Mouse (Mus musculus): ENCODE results near the gene Hectd3. TPM values are rescaled to one million over a fixed set of nuclear protein-coding genes. Genes with fewer than 3 reads are reported as not detected.
A peak's percentile ranks its signal among the peaks of the same experiment; 100 is the strongest.

Gene Hectd3
- polyA plus RNA-seq, 1 experiment, result 66.3 TPM

DNA sequence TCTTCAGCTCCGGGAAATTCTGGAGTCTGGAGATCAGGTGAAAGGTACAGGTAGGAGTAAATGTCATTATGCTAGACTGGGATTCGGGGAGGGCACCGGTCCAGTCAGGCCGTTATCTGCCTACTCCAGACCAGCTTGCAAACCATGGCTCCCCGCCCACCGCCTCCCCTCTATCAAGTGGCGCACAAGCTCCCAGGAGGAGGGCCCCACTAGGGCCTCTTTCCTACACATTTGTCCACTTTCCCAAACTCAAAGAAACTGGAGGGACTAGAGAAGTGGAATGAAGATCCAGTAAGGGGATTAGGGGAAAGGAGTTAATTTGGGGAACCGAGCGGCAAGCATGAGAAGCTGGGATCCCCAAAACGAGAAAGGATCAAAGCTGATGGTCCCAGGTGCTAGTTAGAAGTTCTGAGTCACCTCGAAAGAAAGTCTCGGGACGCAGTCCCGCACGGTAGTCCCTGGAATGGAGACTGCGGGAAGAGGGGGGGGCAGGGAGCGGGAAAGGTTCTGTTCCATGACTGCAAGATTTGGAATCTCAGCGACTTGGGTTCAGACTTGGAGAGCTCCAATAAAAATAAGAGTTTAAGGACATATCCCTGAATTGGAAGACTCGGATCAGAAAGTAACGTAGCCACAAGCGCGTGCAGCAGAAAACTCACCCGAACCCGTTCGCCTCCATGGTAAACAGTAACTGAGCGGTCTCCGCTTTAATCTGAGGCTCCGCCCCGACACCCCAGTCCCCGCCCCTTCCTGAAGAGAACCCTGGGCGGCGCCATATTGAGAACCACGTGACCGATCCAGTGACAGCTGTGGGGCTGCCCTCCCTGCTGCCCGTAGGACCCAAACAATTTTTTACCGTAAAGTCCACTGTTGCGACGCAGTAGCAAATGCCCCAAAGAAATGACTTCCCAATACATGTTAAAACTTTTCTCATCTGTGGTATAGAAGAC lies 1.2 kb upstream of the Hectd3 start, which contains the start of gene Urod:
Urod (minus strand) TSS at position 742 of the 950 bp plus-strand sequence.
- TF ChIP-seq CTCF (IDR thresholded peaks at IDR 0.05; ENCODE audit: insufficient read depth, low read length) (no peak), POLR2A (IDR thresholded peaks at IDR 0.05; ENCODE audit: borderline replicate concordance, extremely low read depth, low read depth, low read length) (peak; percentile 67; the same call in 1 of the 2 replicates)
- under 1% methylated on average over 38 of the region's 38 CpGs for WGBS
- peak within 1 kb of the TSS; percentile 77 for H3K4me3 ChIP-seq (replicated peaks; ENCODE audit: extremely low read depth, low read depth, low read length)
- H3K4me1 ChIP-seq (ENCODE audit: control insufficient read depth, insufficient read depth, low read length), result peaks cover 13% of the 10 kb centered on the region
- peak; percentile 94 for DNase-seq

DNA sequence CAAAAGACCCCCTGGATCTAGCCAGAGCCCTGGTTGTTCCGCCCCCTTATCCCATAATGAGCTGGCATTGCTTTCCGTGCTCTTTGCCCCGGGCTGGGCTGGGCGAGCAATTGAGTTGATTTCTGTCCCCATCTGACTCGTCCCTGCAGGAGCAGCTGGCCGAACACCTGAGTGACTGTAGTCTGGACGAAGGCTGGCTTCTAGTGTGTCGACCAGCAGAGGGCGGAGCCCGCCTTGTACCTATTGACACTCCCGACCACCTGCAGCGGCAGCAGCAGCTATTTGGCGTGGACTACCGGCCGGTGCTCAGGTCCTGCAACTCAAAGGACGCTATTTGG lies 650 bp downstream of the Hectd3 start:
- peak; percentile 27; the same call in 1 of the 2 replicates for TF ChIP-seq CTCF (IDR thresholded peaks at IDR 0.05; ENCODE audit: insufficient read depth, low read length)
- TF ChIP-seq POLR2A (IDR thresholded peaks at IDR 0.05; ENCODE audit: borderline replicate concordance, extremely low read depth, low read depth, low read length), result no peak
- H3K4me1 ChIP-seq (ENCODE audit: control insufficient read depth, insufficient read depth, low read length), result peaks cover 13% of the 10 kb centered on the region
- 1% methylated on average over 16 of the region's 16 CpGs for WGBS
- H3K4me3 ChIP-seq (replicated peaks; ENCODE audit: extremely low read depth, low read depth, low read length), result peak overlapping the region; percentile 77
- peak; percentile 47 for DNase-seq

DNA sequence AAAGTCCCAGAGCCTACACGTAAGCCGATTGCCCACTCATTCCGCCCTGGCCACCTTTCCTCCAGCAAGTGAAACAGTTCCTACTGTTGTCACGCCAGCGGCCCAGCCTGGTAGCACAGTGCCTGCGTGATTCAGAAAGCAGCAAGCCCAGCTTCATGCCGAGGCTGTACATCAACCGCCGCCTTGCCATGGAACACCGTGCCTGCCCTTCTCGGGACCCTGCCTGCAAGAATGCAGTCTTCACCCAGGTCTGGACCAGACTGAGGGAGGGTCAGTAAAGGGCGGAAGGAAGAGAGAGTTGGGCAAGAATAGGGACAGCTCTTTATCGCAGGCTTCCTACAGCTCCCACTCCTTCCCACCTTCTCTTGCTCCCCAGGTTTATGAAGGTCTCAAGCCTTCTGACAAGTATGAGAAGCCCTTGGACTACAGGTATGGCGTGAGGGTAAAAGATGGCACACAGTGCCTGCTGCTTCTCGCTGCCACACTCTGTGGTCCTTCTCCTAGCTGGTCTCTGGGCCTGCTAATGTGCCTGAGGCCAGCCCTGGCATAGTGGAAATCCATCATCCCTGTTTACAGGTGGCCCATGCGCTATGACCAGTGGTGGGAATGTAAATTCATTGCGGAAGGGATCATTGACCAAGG lies 4.5 kb downstream of the Hectd3 start:
- H3K4me3 ChIP-seq (replicated peaks; ENCODE audit: extremely low read depth, low read depth, low read length), result no peak overlapping the region
- 96% methylated on average over 17 of the region's 17 CpGs for WGBS
- peaks cover 8% of the 10 kb centered on the region for H3K4me1 ChIP-seq (ENCODE audit: control insufficient read depth, insufficient read depth, low read length)
- no peak for DNase-seq
- TF ChIP-seq CTCF (IDR thresholded peaks at IDR 0.05; ENCODE audit: insufficient read depth, low read length), result no peak
- no peak for TF ChIP-seq POLR2A (IDR thresholded peaks at IDR 0.05; ENCODE audit: borderline replicate concordance, extremely low read depth, low read depth, low read length)

DNA sequence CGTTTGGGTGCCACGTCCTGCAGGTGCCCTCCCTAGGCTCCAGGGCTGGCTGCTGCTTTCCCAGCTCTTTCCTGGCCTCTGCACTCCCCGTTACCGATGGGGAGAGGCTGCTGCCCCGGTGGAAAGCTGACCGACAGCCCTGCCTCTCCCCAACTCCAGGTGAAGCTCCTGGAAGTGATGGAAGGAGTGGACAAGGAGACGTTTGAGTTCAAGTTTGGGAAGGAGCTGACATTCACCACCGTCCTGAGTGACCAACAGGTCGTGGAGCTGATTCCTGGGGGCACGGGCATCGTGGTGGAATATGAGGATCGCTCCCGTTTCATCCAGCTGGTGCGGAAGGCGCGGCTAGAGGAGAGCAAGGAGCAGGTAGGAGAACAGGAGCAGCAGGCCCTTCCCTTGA lies 6.8 kb downstream of the Hectd3 start:
- WGBS, result 92% methylated on average over 16 of the region's 16 CpGs

DNA sequence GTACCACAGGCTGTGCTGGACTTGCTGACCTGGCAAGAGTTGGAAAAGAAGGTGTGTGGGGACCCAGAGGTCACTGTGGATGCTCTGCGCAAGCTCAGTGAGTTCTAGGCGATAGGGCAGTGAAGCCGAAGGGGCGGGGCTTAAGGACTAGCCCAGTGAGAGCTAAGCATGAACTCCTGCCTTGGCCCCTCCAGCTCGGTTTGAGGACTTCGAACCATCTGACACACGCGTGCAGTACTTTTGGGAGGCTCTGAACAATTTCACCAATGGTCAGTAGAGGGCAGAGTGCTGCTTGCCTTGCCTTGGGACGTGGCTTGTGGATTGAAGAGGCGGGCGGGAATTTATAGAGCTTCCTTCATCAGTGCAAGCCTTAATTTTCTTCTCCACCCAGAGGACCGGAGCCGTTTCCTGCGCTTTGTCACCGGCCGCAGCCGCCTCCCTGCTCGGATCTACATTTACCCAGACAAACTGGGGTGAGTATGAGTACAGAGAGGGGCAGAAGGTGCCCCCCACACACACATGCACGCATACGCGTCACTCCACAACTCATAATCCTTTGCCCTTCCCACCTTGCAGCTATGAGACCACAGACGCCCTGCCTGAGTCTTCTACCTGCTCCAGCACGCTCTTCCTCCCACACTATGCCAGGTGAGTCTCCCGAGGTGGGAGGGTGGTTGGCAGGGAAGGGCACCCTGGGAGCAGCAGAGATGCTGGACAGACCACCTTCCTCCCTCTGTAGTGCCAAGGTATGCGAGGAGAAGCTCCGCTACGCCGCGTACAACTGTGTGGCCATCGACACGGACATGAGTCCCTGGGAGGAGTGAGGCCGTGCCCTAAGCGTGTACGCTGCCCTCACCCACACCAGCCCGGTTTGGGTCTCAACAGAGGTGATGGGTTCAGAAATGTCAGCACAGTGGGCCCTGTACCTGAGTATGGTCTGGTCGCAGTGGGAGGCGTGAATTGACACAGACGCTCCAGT lies 7.7 kb downstream of the Hectd3 start:
- Histone ChIP-seq H3K4me3 (replicated peaks; ENCODE audit: extremely low read depth, low read depth, low read length) (no peak overlapping the region), H3K4me1 (ENCODE audit: control insufficient read depth, insufficient read depth, low read length) (no peaks in the 10 kb centered on the region)
- DNase-seq, result peak; percentile 42
- WGBS, result 59% methylated on average over 38 of the region's 38 CpGs
- TF ChIP-seq CTCF (IDR thresholded peaks at IDR 0.05; ENCODE audit: insufficient read depth, low read length) (peak; percentile 86), POLR2A (IDR thresholded peaks at IDR 0.05; ENCODE audit: borderline replicate concordance, extremely low read depth, low read depth, low read length) (no peak)

More for the DNA sequence above, 6.8 kb downstream of the Hectd3 start:
- Histone ChIP-seq H3K4me3 (replicated peaks; ENCODE audit: extremely low read depth, low read depth, low read length) (no peak overlapping the region), H3K4me1 (ENCODE audit: control insufficient read depth, insufficient read depth, low read length) (no peaks in the 10 kb centered on the region)
- DNase-seq, result no peak
- TF ChIP-seq POLR2A (IDR thresholded peaks at IDR 0.05; ENCODE audit: borderline replicate concordance, extremely low read depth, low read depth, low read length) (no peak), CTCF (IDR thresholded peaks at IDR 0.05; ENCODE audit: insufficient read depth, low read length) (no peak)

DNA sequence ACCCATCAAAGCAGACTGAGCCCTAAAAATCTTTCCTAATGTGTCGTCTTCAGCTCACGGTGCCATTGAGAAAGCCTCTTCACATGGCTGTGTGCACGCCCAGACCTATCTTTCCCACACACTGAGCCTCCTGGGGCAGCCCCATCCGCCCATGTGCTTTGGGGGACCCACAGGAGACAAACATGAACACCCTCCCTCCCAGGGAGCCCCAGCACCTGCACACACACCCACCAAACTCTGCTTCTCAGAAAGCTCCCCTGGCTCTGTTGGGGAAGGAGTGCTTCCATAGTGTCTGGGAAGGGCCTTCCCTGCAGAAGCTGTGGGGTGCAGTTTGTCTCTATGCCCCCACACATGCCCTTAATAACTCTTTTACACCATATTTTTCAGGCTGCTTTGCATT lies 9.5 kb downstream of the Hectd3 start:
- no peak overlapping the region for H3K4me3 ChIP-seq (replicated peaks; ENCODE audit: extremely low read depth, low read depth, low read length)
- WGBS, result 89% methylated on average over 4 of the region's 4 CpGs
- TF ChIP-seq CTCF (IDR thresholded peaks at IDR 0.05; ENCODE audit: insufficient read depth, low read length), result no peak
- no peak for TF ChIP-seq POLR2A (IDR thresholded peaks at IDR 0.05; ENCODE audit: borderline replicate concordance, extremely low read depth, low read depth, low read length)
- no peak for DNase-seq
- no peaks in the 10 kb centered on the region for H3K4me1 ChIP-seq (ENCODE audit: control insufficient read depth, insufficient read depth, low read length)

DNA sequence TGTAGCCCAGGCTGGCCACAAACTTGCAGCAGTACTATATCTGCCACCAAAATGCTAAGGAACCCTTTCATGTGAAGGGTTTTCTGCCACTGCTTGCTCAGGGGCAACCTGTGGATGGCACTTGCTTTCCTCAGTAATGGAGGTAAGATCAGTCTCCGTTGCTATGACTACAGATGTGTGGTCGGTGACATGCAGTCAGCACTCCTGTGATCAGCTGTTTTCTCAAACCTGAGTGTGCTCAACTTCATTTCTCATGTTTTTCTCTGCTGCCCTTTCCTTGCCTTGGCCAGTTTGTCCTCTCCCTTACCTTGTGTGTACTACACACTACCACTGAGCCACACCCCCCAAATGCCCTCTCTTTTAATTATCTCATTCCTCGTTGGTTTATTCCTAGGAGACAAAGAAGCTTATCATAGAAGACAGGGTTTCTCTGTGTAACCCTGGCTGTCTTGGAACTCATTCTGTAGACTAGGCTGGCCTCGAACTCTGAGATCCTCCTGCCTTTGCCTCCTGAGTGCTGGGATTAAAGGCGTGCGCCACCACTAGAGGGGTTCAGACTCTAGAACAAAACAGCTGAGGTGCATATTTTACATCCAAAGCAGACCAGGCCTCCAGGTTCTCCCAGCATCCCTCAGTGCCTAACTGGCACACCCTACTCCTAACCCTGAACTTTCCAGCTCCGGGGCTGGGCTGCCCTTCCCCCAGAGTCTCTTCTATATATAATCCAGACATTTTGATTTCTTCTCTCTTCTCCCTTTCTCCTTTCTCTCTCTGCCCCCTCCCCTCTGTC lies 10.7 kb downstream of the Hectd3 start:
- no peak for DNase-seq
- 74% methylated on average over 7 of the region's 7 CpGs for WGBS
- TF ChIP-seq POLR2A (IDR thresholded peaks at IDR 0.05; ENCODE audit: borderline replicate concordance, extremely low read depth, low read depth, low read length), result no peak
- TF ChIP-seq CTCF (IDR thresholded peaks at IDR 0.05; ENCODE audit: insufficient read depth, low read length), result no peak
- no peaks in the 10 kb centered on the region for H3K4me1 ChIP-seq (ENCODE audit: control insufficient read depth, insufficient read depth, low read length)
- no peak overlapping the region for H3K4me3 ChIP-seq (replicated peaks; ENCODE audit: extremely low read depth, low read depth, low read length)

DNA sequence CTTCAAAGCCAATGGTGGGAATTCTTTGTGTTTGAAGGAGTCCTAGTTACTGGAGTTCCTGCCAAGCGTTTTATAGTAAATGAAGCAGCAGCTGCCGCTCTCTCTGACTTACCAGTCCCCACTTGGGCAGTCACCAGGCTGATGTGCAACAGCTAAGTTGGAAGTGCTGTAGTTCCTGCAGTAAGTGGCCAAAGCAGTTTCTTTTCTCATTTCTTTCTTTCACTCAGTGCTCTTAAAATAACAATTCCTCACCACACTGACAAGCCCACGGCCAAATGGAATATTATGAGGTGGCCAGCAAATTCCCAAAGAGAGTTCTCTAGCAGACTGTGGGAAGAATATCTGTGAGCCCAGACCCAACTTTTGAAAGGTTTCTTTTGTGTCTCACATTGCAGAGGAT lies 11.9 kb downstream of the Hectd3 start:
- no peak for DNase-seq
- Histone ChIP-seq H3K4me1 (ENCODE audit: control insufficient read depth, insufficient read depth, low read length) (no peaks in the 10 kb centered on the region), H3K4me3 (replicated peaks; ENCODE audit: extremely low read depth, low read depth, low read length) (no peak overlapping the region)
- 53% methylated on average over 3 of the region's 3 CpGs for WGBS
- TF ChIP-seq CTCF (IDR thresholded peaks at IDR 0.05; ENCODE audit: insufficient read depth, low read length), result no peak
- TF ChIP-seq POLR2A (IDR thresholded peaks at IDR 0.05; ENCODE audit: borderline replicate concordance, extremely low read depth, low read depth, low read length), result no peak
